Mouse (Mus musculus): ENCODE measurements around the gene Zcchc18. TPM values are rescaled to one million over a fixed set of nuclear protein-coding genes. Genes with fewer than 3 reads are reported as not detected.

Gene Zcchc18
- polyA plus RNA-seq, 1 experiment from 2014 or later = 55.0 TPM

Other genes starting within 250 kb of the Zcchc18 start
- gene Morf4l2, start 249.5 kb upstream of the Zcchc18 start, polyA plus RNA-seq (2016; fragmentation: Nextera tagmentation; extraction: Ambion mirVana) = 595 and 635 TPM in 2 replicates
- 0.11 TPM in 1 of 2 replicates, not detected in the other for gene Glra4, start 213.0 kb upstream of the Zcchc18 start, polyA plus RNA-seq (2016; fragmentation: Nextera tagmentation; extraction: Ambion mirVana)
- gene Plp1, start 170.5 kb upstream of the Zcchc18 start, polyA plus RNA-seq (2016; fragmentation: Nextera tagmentation; extraction: Ambion mirVana) = 15.0 and 16.3 TPM in 2 replicates
- 0.83 and 1.1 TPM in 2 replicates for gene Rab9b, start 124.4 kb upstream of the Zcchc18 start, polyA plus RNA-seq (2016; fragmentation: Nextera tagmentation; extraction: Ambion mirVana)
- not detected in 2 replicates for gene H2bfm, start 65.8 kb upstream of the Zcchc18 start, polyA plus RNA-seq (2016; fragmentation: Nextera tagmentation; extraction: Ambion mirVana)
- gene Tmsb15b2, start 17.7 kb upstream of the Zcchc18 start, polyA plus RNA-seq (2016; fragmentation: Nextera tagmentation; extraction: Ambion mirVana) = 105 and 108 TPM in 2 replicates
- 7.0 and 11.5 TPM in 2 replicates for gene Tmsb15l, start 16.3 kb upstream of the Zcchc18 start, polyA plus RNA-seq (2016; fragmentation: Nextera tagmentation; extraction: Ambion mirVana)
- gene Tmsb15b1, start 16.3 kb upstream of the Zcchc18 start, polyA plus RNA-seq (2016; fragmentation: Nextera tagmentation; extraction: Ambion mirVana) = 35.6 and 45.5 TPM in 2 replicates
- gene Slc25a53, start 45.1 kb downstream of the Zcchc18 start, polyA plus RNA-seq (2016; fragmentation: Nextera tagmentation; extraction: Ambion mirVana) = 12.5 and 16.6 TPM in 2 replicates
- 11.8 and 14.0 TPM in 2 replicates for gene Fam199x, start 56.4 kb downstream of the Zcchc18 start, polyA plus RNA-seq (2016; fragmentation: Nextera tagmentation; extraction: Ambion mirVana)
- not detected in 2 replicates for gene Esx1, start 128.9 kb downstream of the Zcchc18 start, polyA plus RNA-seq (2016; fragmentation: Nextera tagmentation; extraction: Ambion mirVana)

Data from embryonic facial prominence, embryonic 12.5 days (tissue).